Mouse (Mus musculus): ENCODE data around the gene Ccdc172.

DNA sequence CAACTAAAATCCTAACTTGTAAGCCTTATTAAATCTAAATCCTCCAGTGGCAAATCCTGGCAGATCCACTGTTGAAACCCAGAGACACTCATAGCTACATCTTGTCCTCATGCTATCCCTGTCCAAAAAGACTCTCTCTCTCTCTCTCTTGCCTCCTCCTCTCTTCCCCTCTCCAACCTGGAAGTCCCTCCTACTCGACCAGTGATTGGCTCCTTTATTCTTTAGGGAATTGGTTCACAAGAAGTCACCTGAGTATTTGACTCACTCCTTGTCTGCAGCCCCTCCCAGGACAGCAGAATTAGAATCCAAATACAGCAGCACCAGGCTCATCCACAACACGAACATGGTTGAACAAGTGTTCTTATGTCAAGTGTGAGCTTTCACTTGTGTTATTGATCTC is 74.3 kb downstream of the Ccdc172 start:
- TF ChIP-seq CTCF (IDR thresholded peaks at IDR 0.05) (no peak), POLR2A (IDR thresholded peaks at IDR 0.05; ENCODE audit: insufficient read depth, low read depth, low read length) (no peak), EP300 (IDR thresholded peaks at IDR 0.05; ENCODE audit: insufficient read depth, low read depth, low read length) (no peak)
